In the genomic region with DNA sequence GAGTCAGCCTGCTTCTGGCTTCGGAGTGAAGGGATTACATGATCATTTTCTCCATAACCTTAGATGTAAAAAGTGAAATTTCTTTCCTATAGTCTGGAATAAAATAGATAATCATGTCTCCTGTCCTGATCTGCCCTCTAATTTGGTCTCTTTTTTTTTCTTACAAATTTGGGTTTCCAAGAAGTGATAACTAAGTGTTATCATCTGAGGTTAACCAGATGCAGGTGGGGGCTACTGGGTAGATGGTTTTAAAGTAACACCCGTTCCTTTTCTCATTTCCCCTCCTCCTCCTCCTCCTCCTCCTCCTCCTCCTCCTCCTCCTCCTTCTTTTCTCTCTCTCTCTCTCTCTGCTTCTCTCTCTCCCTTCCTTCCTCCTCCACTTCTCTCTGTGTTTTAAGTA, we compare ENCODE assay signal across 19 mouse cellular contexts. TPM values are rescaled to one million over a fixed set of nuclear protein-coding genes. Genes with fewer than 3 reads are reported as not detected.
"Had no signal": no experiment of that assay in that cellular context is flagged by ENCODE, and none has a peak within 500 bp of the region (broad histone marks: within the 10 kb centered on the region; RNA-seq: fewer than 3 reads in every experiment).

No protein-coding gene starts in this region.

- H3K36me3 ChIP-seq: midbrain, embryonic 13.5 days had no signal

- H3K4me3 ChIP-seq: limb, embryonic 15.5 days; megakaryocyte, embryonic 14.5 days; midbrain, embryonic 10.5 days; midbrain, embryonic 13.5 days; myocyte; neural tube, embryonic 13.5 days had no signal

- DNase-seq: left cerebral cortex, postnatal 4 days; liver, postnatal 0 days; lung, embryonic 14.5 days; retina, postnatal 1 day; thymus, adult 2 months; thymus, postnatal 14 days; thymus, postnatal 4 days had no signal

- H3K27me3 ChIP-seq: limb, embryonic 15.5 days had no signal

- H3K27ac ChIP-seq: limb, embryonic 15.5 days; liver, embryonic 14.5 days; macrophage; midbrain, embryonic 10.5 days; midbrain, embryonic 13.5 days; neural tube, embryonic 13.5 days; stomach, postnatal 0 days had no signal

- H3K9ac ChIP-seq: limb, embryonic 15.5 days; liver, embryonic 14.5 days; liver, postnatal 0 days; lung, embryonic 14.5 days; midbrain, embryonic 13.5 days; neural tube, embryonic 13.5 days had no signal

- H3K9me3 ChIP-seq: limb, embryonic 15.5 days; megakaryocyte, embryonic 14.5 days; midbrain, embryonic 10.5 days; midbrain, embryonic 13.5 days; neural tube, embryonic 13.5 days had no signal

- H3K4me2 ChIP-seq: liver, embryonic 11.5 days; midbrain, embryonic 13.5 days; neural tube, embryonic 13.5 days had no signal

- ATAC-seq: liver, postnatal 0 days; lung, postnatal 0 days; midbrain, embryonic 13.5 days; midbrain, embryonic 16.5 days had no signal

RNA-seq across cellular contexts. Expression of a gene that starts 2.1 kb away (rescaled TPM):
- polyA plus RNA-seq: macrophage had no signal
